Mouse (Mus musculus) gastrocnemius, postnatal 14 days (tissue): ENCODE data around the gene Ptger2. TPM values are rescaled to one million over a fixed set of nuclear protein-coding genes. Genes with fewer than 3 reads are reported as not detected.
"Not testable (repeated sequence)": the region's sequence is repeated elsewhere in the genome, so short reads cannot be mapped to it uniquely, and the experiment has no call there.

Source experiments
- DNase-seq: peaks from one replicate; pipeline ENCODE4 v3.0.0; 2021; ENCODE audit warnings: mixed read lengths
- intact Hi-C: fragments of 180-260 bp; cut with DNase I; formaldehyde crosslinking; loops from one replicate; pipeline ENCODE4 v1.15.1; 2025; ENCODE audit warnings: low total_unique reads
- long read RNA-seq, 2 experiments: library from polyadenylated mRNA; stranded (forward); transcript quantifications; one replicate each; pipeline ENCODE4 v2.0.0; 2021
- total RNA-seq, 2 experiments: library from RNA; stranded (reverse); gene quantifications; 2 replicates each; pipeline ENCODE4 v1.2.3; 2021

Gene Ptger2
- total RNA-seq, result under 1 TPM; 0.18 to 0.27 TPM
- long read RNA-seq, experiment 1, result 0 reads
- long read RNA-seq, experiment 2, result 0 reads

DNA sequence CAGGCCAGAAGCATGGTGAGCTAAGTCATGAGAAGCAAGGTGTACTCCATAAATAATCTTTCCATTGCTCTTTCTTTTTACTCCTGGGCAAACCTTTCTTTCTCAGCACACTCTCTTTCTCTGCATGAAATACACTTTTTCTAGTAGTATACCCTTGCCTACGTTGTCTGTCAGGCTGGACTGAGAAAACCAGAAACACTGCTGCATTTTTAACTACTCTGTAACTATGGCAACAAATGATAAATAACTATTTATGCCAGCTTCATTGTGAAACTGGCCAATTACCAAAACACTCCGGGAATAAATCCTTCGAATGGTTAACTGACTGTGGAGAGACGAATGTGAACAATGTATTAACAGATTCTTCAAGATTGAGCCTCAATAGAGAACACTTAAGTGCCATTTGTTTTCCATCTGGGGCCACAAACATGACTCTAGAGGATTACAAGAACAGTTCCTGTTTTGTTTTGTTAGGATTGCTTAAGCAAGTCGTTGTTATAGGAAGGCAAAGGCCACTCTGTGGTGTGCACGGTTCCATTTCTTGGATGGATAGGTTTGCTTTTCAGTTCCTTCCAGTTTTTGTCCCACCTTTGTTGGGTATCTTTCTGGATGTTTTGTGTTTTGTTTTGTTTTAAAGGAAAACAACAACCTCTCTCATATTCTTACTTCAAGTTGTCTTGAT, at the start of gene Ptger2:
TSS of gene Ptger2 (plus strand) at position 522 of the 682 bp plus-strand sequence.
- intact Hi-C loops, result loop anchor here (10.0 kb wide), 1 partner anchor 153 kb away; no protein-coding TSS in a partner anchor
- not testable (repeated sequence) for DNase-seq

DNA sequence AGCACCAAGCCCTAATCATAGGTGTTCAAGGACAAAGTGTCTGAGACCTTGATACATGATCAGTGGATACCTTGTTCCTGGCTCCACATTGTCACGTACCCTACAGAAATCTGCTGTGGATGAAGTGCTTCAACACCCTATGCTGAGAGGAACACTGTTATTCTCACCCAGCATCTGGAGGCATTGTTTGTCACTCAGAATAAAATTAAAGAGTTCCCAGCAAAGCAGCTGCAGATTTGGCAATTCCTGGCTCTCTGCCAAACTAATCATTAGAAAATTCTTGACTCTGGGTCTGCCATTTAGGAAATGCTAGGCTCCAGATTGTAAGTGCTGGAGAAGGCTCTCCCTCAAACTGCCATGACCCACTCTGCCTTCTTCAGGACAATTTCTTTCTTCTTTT, 27.2 kb upstream of the Ptger2 start:
- no peak for DNase-seq
- intact Hi-C loops, result no loop called here

- intact Hi-C loops, result not testable (repeated sequence)
- peak; percentile 39 for DNase-seq
These were observed 10.7 kb upstream of the Ptger2 start for GRCm38 (mm10) chr14:44977278-44977677.

DNA sequence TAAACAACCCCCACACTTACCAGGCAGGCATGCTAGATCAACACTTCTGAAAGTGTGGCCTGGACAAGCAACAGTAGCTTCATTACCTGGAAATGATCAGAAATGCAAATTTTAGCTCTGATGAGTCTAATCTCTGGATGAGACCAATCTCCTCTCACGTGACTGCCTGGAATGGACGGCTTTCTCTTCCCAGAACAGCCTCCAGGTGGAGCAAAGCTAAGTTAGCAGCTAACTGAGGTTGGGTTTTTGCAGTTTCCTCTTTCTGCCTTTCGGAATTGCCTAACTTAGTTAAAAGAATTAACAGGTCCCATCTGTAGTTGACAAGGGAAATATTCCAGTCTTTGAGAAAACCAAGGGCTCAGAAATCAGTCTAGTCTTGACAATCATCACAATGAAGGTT, 8.1 kb upstream of the Ptger2 start:
- DNase-seq, result no peak
- intact Hi-C loops, result loop anchor here (2.0 to 10.0 kb wide), 2 partner anchors 145 to 163 kb away; no protein-coding TSS in a partner anchor

DNA sequence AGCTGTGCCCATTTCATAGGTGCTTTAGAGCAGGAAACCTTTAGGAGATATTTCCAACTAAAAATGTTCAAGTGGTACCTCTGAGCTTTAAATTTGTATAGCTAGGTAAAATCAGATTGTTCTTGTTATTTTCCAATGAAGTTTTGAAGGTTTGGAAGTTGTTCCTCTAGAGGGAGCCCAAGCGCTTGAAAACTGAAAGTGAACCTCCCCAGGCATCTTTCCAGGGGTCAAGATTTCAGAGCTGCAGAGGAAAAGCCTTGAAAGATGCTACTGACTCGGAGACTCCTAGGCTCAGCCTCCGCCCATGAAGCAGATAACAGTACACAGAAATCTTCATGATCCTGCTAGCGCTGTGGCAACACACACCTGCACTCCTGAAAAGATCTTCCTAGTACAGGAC, 6.5 kb upstream of the Ptger2 start:
- peak; percentile 38 for DNase-seq
- intact Hi-C loops, result loop anchor here (2.0 to 10.0 kb wide), 2 partner anchors 147 to 161 kb away; no protein-coding TSS in a partner anchor

DNA sequence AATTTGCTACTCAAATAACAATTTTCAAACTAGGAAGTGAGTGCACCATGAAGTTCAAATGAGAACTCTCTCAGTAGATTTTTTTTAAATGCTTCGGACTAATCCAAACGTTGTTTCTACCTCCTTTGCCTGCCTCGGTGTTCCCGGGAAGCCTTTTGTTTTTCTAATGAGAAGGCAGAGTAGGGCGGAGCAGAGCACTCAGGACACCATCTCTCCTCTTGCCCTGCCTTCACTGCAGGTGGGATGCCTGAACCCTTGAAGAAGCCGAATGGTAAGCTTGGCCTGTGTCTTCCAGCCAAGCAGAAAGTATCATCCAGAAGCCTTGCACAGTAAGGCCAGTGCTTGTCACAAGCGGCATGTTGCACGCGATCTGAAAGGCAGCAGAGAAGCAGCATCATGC, 3.9 kb upstream of the Ptger2 start:
- DNase-seq, result no peak
- intact Hi-C loops, result loop anchor here (10.0 kb wide), 1 partner anchor 149 kb away; no protein-coding TSS in a partner anchor

GRCm38 (mm10) chr14:44986248-44986647, 1.7 kb upstream of the Ptger2 start:
- intact Hi-C loops, result loop anchor here (10.0 kb wide), 1 partner anchor 151 kb away; no protein-coding TSS in a partner anchor
- no peak for DNase-seq

- DNase-seq, result peak; percentile 14
- intact Hi-C loops, result loop anchor here (10.0 kb wide), 1 partner anchor 154 kb away; no protein-coding TSS in a partner anchor
These were observed 541 bp downstream of the Ptger2 start for GRCm38 (mm10) chr14:44988456-44989016.

DNA sequence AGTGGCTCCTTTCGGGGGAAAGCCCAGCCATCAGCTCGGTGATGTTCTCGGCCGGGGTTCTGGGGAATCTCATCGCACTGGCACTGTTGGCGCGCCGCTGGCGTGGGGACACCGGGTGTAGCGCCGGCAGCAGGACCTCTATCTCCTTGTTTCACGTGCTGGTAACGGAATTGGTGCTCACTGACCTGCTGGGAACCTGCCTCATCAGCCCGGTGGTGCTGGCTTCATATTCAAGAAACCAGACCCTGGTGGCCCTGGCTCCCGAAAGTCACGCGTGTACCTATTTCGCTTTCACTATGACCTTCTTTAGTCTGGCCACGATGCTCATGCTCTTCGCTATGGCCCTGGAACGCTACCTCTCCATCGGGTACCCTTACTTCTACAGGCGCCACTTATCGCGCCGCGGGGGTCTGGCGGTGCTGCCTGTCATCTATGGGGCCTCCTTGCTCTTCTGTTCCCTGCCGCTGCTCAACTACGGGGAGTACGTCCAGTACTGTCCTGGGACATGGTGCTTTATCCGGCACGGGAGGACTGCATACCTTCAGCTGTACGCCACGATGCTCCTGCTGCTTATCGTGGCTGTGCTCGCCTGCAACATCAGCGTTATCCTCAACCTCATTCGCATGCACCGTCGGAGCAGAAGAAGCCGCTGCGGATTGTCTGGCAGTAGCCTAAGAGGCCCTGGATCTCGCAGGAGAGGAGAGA, 1.2 kb downstream of the Ptger2 start:
- intact Hi-C loops, result loop anchor here (10.0 kb wide), 1 partner anchor 154 kb away; no protein-coding TSS in a partner anchor
- peak; percentile 9 for DNase-seq

DNA sequence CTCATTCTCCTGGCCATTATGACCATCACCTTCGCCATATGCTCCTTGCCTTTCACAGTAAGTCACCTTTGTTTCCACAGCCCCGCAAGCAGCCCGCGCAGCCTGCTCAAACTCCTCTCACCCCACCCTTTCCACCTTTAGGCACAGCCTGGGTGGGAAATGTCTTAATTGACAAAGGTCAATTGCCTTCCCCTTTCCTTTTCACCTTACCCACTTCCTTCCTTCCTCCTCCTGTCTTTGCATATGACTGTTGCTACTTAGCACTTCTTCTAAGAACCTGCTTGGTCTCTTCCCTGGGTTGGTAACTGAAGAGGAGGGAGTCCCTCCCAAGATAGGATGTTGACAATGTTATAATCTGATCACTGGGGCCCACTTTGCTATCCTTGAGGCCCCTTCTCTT, 1.8 kb downstream of the Ptger2 start:
- no peak for DNase-seq
- intact Hi-C loops, result loop anchor here (10.0 kb wide), 1 partner anchor 155 kb away; no protein-coding TSS in a partner anchor

DNA sequence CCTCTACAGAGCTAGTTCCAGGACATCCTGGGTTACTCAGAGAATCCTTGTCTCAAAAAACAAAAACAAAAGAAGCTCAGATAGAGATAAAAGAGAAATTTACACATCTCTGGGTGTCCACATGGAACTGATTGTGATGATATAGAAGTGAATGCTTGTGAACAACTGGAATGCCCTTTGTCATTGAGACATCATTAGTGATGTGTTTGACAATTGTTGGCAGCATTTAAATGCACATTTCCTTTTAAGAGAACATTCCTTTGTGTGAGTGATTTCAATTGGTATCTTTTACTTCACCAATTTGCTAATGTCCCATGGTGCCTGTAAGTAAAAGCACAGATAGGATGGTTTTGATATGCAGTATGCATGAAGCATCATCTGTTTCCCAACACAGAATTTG, 6.3 kb downstream of the Ptger2 start:
- intact Hi-C loops, result no loop called here
- no peak for DNase-seq

GRCm38 (mm10) chr14:45000086-45000769, 12.2 kb downstream of the Ptger2 start:
- intact Hi-C loops, result no loop called here
- DNase-seq, result no peak

DNA sequence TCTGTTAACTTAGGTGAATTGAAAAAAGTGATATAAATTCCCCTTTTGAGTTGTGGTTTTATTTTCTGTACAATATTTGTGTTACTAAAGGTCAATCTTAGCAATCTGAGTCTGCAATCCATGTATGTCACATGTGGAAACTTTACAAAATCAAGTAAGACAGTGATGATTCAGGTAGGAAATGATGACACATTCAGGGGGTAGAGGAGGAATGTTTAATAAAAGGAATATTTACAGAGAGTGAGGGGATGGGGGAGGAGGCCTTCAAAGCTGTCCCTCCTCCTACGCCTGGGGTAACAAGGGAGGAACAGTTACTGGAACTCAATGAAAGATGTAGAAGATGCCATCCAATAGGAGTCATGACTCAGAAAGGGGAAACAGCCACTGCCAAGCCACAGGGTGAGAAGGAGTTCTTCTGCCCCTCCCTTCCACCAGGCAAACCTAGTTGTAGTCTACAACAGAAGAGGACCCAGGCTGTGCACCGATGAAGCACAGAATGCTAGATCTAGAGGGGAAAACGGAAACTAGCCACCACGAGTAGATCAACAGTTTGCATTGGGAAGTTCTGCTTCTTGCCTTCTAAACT, 17.8 kb downstream of the Ptger2 start:
- DNase-seq, result no peak
- intact Hi-C loops, result no loop called here

GRCm38 (mm10) chr14:45009242-45009641, 21.2 kb downstream of the Ptger2 start:
- intact Hi-C loops, result no loop called here
- DNase-seq, result no peak

DNA sequence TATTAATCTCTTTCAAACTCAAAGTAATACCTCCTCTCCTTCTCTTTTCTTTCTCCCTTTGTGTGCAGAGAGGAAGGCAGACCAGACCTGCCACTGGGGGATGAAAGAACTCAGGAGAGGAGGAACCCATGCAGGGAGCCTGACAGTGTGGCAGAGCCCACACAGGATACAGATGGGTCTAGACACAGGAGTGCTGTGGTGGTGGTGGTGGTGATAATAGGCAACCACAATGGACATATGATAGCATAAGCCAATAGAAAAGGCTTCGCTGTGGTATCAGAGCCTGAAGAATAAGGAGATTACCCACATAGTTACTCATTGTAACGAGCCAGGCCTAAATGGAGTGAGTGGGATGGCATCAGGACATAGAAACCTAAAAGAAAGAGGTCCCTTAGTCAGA, 23.3 kb downstream of the Ptger2 start:
- no peak for DNase-seq
- intact Hi-C loops, result no loop called here

DNA sequence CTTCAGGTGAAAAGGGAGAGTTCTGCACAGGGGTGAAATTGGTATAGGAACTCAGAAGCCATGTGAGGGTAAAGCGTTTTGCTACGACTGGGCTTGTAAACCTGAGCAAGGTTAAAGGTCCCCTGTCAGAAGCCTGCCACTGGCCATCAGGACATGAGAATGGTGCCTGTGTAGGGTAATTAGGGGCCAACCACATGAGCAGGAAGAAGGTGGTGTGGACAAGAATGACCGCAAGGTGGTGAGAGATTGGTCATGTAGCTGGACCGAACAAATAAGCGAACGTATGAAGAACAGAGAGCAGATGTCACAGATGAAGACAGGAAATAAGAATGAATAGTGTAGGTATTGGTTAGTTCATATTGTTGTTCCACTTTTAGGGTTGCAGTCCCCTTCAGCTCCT, 23.7 kb downstream of the Ptger2 start:
- intact Hi-C loops, result no loop called here
- DNase-seq, result no peak

DNA sequence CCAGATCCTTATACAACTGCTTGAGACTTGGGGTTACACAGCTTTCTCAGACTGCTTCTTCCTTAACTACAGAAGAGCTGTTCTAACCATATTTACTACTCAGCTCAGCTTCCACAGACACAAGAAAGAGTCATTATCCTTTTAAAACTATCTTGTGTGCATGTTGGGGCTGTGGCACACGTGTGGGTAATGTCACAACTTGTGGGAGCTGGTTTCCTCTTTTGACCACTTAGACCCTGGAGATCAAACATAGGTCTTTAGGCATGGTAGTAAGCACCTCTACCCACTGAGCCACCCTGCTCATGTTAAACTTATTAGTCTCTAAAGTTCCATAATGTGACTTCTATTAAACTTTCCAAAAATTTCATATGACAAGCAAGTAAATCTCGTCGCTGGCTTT, 33.6 kb downstream of the Ptger2 start:
- intact Hi-C loops, result no loop called here
- no peak for DNase-seq

DNA sequence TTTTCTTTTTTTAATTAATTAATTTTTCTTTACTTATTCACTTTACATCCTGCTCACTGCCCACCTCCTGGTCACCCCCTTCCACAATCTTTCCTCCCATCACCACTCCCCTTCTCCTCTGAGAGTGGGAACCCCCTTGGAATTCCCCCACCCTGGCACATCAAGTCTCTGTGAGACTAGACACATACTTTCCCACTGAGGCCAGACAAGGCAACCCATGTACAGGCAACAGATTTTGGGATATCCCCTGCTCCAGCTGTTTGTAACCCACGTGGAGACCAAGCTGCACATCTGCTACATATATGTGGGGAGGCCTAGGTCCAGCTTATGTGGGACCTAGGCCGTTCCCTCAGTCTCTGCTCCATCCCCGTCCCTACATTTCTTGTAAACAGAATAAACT, 46.3 kb downstream of the Ptger2 start:
- DNase-seq, result no peak
- intact Hi-C loops, result no loop called here

DNA sequence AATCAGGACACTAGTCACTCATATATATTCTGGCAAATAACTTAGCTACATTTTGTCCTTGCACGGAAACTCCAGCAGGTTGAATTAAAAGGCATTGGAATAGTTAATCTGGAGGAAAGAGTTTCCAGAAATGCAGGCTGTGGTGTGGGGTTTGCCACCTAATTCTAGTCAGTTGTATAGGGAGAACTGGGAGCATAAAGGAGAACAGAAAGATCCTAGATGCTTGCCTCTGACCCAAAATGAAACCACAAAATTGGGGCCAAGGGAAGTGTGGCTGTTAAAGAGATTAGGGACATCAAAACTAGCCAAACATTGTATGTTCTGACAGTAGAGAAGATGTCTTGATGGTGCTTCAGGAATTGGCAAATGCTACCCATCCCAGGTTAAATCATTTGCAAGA, 48.6 kb downstream of the Ptger2 start:
- DNase-seq, result no peak
- intact Hi-C loops, result no loop called here
